Mouse (Mus musculus) embryo, embryonic 10.5 days (tissue): ENCODE measurements at regions not wholly inside any gene's neighbourhood (a gene's known extent, or its start where the extent isn't known, plus 50 kb on each side); places are given as distances from the start of the nearest gene placed in this dataset.

Experiments used
- DNase-seq: peaks from one replicate; pipeline ENCODE4 v3.0.0-alpha.2; 2015; ENCODE audit warnings: low spot score

GRCm38 (mm10) chr4:79362522-79362921 lies 1150.8 kb upstream of the Ptprd start:
- DNase-seq, result no peak

GRCm38 (mm10) chr4:79357720-79358119 lies 1146.0 kb upstream of the Ptprd start:
- peak; percentile 1 for DNase-seq

GRCm38 (mm10) chr4:79309890-79310727 lies 1098.3 kb upstream of the Ptprd start:
- no peak for DNase-seq

GRCm38 (mm10) chr4:79291091-79291490 lies 1079.3 kb upstream of the Ptprd start:
- DNase-seq, result no peak

- DNase-seq, result no peak
Observed at GRCm38 (mm10) chr4:79265044-79265443, 1053.3 kb upstream of the Ptprd start.

- no peak for DNase-seq
Observed at GRCm38 (mm10) chr4:79243184-79243583, 1031.4 kb upstream of the Ptprd start.

- DNase-seq, result no peak
Observed at GRCm38 (mm10) chr4:79241647-79242046, 1029.9 kb upstream of the Ptprd start.

- no peak for DNase-seq
Observed at GRCm38 (mm10) chr4:79224101-79224734, 1012.5 kb upstream of the Ptprd start.
